ENCODE assay signal across 10 mouse cellular contexts in genomic region chr6:34684886-34685285, GRCm38 (mm10).
A peak's percentile ranks its signal among the peaks of the same experiment; 100 is the strongest.
DNase-seq lines count a peak whose midpoint lies in the region; ATAC-seq and TF ChIP-seq lines count a peak whose summit lies in the region.
"Had no signal": no experiment of that assay in that cellular context is flagged by ENCODE, and none has a peak within 500 bp of the region (broad histone marks: within the 10 kb centered on the region; RNA-seq: fewer than 3 reads in every experiment).

No protein-coding gene starts in this region.

- TF ChIP-seq CTCF in layer of hippocampus, adult 2 months (conservative IDR thresholded peaks at IDR 0.05) = no peak

- H3K9me3 ChIP-seq in midbrain, embryonic 11.5 days (ENCODE audit: control insufficient read depth, low read length) = no peaks in the 10 kb centered on the region
- no peaks in the 10 kb centered on the region for H3K9me3 ChIP-seq in midbrain, embryonic 16.5 days (replicated peaks; ENCODE audit: control insufficient read depth, low read length, poor library complexity, severe bottlenecking)
- no peaks in the 10 kb centered on the region for H3K9me3 ChIP-seq in heart, embryonic 15.5 days (replicated peaks)

- no peak overlapping the region for H3K4me2 ChIP-seq in midbrain, embryonic 11.5 days
- H3K4me2 ChIP-seq in midbrain, embryonic 16.5 days (ENCODE audit: low read length) = no peak overlapping the region
- H3K4me2 ChIP-seq in heart, embryonic 15.5 days = peak overlapping the region; percentile 30; the same call in 1 of the 2 replicates

- no peak overlapping the region for H3K4me3 ChIP-seq in midbrain, embryonic 11.5 days (ENCODE audit: low read depth, low read length)
- H3K4me3 ChIP-seq in midbrain, embryonic 16.5 days (ENCODE audit: low read depth, low read length) = no peak overlapping the region
- H3K4me3 ChIP-seq in heart, embryonic 15.5 days = no peak overlapping the region
- H3K4me3 ChIP-seq in layer of hippocampus, adult 2 months = no peak overlapping the region
- H3K4me3 ChIP-seq: erythroblast, embryonic 14.5 days had no signal

- H3K9ac ChIP-seq in midbrain, embryonic 11.5 days (ENCODE audit: low read length) = 0 out of 2 replicates have a peak overlapping the region, but pooled peaks have one; percentile 44
- no peak overlapping the region for H3K9ac ChIP-seq in midbrain, embryonic 16.5 days (ENCODE audit: low read depth, low read length)
- no peak overlapping the region for H3K9ac ChIP-seq in heart, embryonic 15.5 days

- H3K4me1 ChIP-seq in midbrain, embryonic 11.5 days (ENCODE audit: control insufficient read depth, insufficient read depth, low read length) = peaks cover 2% of the 10 kb centered on the region; the same call in 1 of the 2 replicates
- H3K4me1 ChIP-seq in midbrain, embryonic 16.5 days (ENCODE audit: control insufficient read depth, insufficient read depth, low read length) = no peaks in the 10 kb centered on the region
- H3K4me1 ChIP-seq in heart, embryonic 15.5 days (replicated peaks) = peaks cover 23% of the 10 kb centered on the region

- ATAC-seq in midbrain, embryonic 11.5 days (ENCODE audit: low FRiP score) = no peak
- no peak for ATAC-seq in midbrain, embryonic 16.5 days
- no peak; the same call in 1 of the 2 replicates for ATAC-seq in heart, embryonic 15.5 days (replicated peaks; ENCODE audit: insufficient number of reproducible peaks, insufficient read depth, low FRiP score, low read depth)

- no peaks in the 10 kb centered on the region for H3K27me3 ChIP-seq in midbrain, embryonic 11.5 days (ENCODE audit: control insufficient read depth, insufficient read depth, low read length)
- H3K27me3 ChIP-seq in midbrain, embryonic 16.5 days (ENCODE audit: control insufficient read depth, insufficient read depth, low read depth, low read length) = no peaks in the 10 kb centered on the region
- no peaks in the 10 kb centered on the region for H3K27me3 ChIP-seq in heart, embryonic 15.5 days

- H3K36me3 ChIP-seq in midbrain, embryonic 11.5 days (ENCODE audit: control insufficient read depth, insufficient read depth, low read length) = no peaks in the 10 kb centered on the region
- H3K36me3 ChIP-seq in midbrain, embryonic 16.5 days (ENCODE audit: control insufficient read depth, insufficient read depth, low read length) = no peaks in the 10 kb centered on the region
- H3K36me3 ChIP-seq in heart, embryonic 15.5 days = no peaks in the 10 kb centered on the region

- no peak overlapping the region for H3K27ac ChIP-seq in midbrain, embryonic 11.5 days (ENCODE audit: low read depth, low read length)
- no peak overlapping the region for H3K27ac ChIP-seq in midbrain, embryonic 16.5 days (ENCODE audit: low read length)
- peak overlapping the region; percentile 74 for H3K27ac ChIP-seq in heart, embryonic 15.5 days
- H3K27ac ChIP-seq in layer of hippocampus, adult 2 months = no peak overlapping the region

- 50% methylated on average over 8 of the region's 8 CpGs for WGBS in midbrain, embryonic 11.5 days
- WGBS in midbrain, embryonic 16.5 days = 51% methylated on average over 8 of the region's 8 CpGs
- 20% methylated on average over 8 of the region's 8 CpGs for WGBS in heart, embryonic 15.5 days

- DNase-seq in midbrain, embryonic 11.5 days (ENCODE audit: low spot score, missing footprints) = peak; percentile 83
- DNase-seq in kidney, postnatal 36 days = peak; percentile 44 to 51
- DNase-seq in yolk sac, embryonic 10.5 days (ENCODE audit: low spot score) = peak; percentile 46
- no peak for DNase-seq in cerebellum, postnatal 36 days
- DNase-seq in layer of hippocampus, adult 2 months (ENCODE audit: low spot score in 2 of 2) = no peak
- DNase-seq in left cerebral cortex, adult 11 months (ENCODE audit: low spot score) = no peak
- DNase-seq: thymus, postnatal 36 days had no signal

Comparison
In these comparisons a context has a peak if more than half of its experiments do, and no peak if none do; other contexts are left out.
1. DNase-seq: peak in midbrain, embryonic 11.5 days (single experiment), kidney, postnatal 36 days (2 of 2) and yolk sac, embryonic 10.5 days (single experiment); none in cerebellum, postnatal 36 days (0 of 2), layer of hippocampus, adult 2 months (0 of 2) and left cerebral cortex, adult 11 months (single experiment).